Mouse (Mus musculus): ENCODE measurements around the gene Syndig1l.

The Syndig1l gene

DNA sequence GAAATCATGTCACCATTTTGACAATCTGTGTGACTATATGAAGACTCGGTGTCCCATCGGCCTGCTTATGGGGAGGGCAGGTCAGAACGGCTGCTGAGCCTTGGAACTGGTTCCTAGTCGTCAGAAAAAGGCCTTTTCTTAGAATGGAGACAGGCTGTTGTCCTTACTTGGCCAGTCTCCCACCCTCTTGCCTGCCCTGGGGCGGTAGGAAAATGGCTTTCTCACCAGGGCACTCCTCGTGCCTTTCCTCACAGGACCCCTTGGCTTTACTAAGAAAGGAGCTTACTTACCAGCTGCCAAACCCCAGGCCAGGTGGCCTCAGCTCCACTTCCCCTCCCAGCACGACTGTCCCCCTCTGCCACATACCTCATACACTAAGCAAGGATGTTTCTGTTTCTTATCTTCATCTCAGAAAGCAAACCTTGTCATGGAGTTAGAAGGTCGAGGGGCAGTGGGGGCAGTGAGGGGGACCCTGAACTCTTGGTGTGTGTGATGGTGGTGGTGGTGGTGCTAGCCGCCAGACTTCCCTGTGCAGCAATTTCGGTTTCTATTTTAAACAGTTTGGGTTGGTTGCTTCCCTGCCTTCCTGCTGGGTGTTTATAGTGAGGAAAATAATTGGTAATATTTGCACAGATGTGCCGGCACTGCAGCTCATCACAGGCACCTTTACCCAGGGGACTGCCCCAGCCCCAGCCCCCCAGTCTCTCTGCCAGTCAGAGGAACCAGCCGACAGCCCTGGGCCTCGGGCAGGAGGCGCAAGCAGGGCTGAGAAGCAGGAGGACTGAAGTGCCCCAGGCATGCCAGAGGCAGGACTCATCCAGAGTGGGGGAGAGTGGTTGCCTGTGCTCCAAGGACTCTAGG, 23.7 kb downstream of the Syndig1l start:
- no peak for DNase-seq (ENCODE audit: low read depth, low spot score)

DNA sequence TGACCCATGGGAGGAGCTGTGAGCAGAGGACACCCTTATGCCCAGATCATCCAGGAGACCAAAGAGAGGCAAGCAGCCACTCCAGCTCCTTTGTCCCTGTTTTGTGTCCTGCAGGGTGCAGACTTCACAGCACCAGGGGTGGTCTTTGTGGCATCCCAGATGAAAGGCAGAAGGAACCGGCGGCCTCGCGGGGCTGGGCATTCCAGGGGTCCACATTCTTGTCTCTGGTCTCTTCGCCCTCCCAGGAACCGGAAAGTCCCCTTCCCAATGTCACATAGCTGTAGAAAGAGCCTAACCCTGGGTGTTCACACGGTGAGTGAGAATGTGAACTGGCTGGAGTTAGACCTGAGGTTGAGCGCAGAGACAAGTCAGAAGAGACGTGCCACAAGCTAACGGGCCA, 27.0 kb downstream of the Syndig1l start:
- DNase-seq (ENCODE audit: low read depth, low spot score), result no peak

DNA sequence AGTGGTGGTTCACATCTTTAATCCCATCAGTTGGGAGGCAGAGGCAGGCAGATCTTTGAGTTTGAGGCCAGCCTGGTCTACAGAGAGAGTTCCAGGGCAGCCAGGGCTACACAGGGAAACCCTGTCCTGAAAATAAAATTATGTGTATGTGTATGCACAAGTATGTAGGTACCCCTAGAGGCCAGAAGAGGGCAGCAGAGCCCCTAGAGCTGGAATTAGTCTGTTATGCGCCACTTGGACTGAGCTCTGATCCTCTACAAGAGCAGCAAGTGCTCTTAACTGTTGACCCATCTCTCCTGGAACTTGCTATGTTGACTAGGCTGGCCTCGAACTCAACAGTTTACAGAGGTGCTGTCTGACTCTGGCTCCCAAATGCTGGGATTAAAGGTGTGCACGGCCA, 28.1 kb downstream of the Syndig1l start:
- DNase-seq (ENCODE audit: low read depth, low spot score), result no peak

DNA sequence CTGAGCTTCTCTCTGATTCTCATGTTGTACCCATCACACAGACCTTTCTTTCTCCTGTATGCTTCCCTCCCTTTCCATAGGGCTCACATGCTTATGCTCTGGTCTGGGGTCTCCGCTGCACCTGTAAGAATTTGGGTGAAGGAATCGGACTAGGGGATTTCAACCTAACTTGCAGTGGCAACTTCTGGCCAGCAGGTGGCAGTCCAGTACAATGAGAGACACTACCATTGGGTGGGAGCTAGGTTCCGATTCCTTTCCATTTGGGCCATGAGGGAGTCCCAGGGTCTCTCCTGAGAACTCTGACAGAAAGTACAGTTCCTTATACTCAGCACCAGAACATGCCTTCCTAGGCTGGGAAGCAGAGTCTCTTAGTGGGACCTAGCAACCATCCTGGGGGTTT, 44.7 kb downstream of the Syndig1l start:
- DNase-seq (ENCODE audit: low read depth, low spot score), result peak; percentile 38

GRCm38 (mm10) chr12:84650234-84650633, 48.4 kb downstream of the Syndig1l start:
- no peak for DNase-seq (ENCODE audit: low read depth, low spot score)

GRCm38 (mm10) chr12:84640654-84641053, 58.0 kb downstream of the Syndig1l start, which contains the start of gene Vrtn:
Vrtn (plus strand) TSS chr12:84641019.
- DNase-seq (ENCODE audit: low read depth, low spot score), result no peak

GRCm38 (mm10) chr12:84640253-84640652, 58.4 kb downstream of the Syndig1l start:
- peak; percentile 23 for DNase-seq (ENCODE audit: low read depth, low spot score)

- DNase-seq (ENCODE audit: low read depth, low spot score), result no peak
These were observed 66.8 kb downstream of the Syndig1l start for GRCm38 (mm10) chr12:84631867-84632266.
